Mouse (Mus musculus) adipose tissue, adult 10 weeks (tissue): ENCODE results near the gene Slitrk3. TPM values are rescaled to one million over a fixed set of nuclear protein-coding genes. Genes with fewer than 3 reads are reported as not detected.

ENCODE experiments used
- polyA plus RNA-seq: library from polyadenylated mRNA; stranded (reverse); fragments of 350-450 nt; fragmentation: Illumina TruSeq; extraction: RNeasy Lipid Tissue Mini Kit (QIAGEN cat#74804); gene quantifications from one replicate; pipeline ENCODE4 v1.2.3, GENCODE M21; 2014; ENCODE audit warnings: low read depth, low replicate concordance

Slitrk3 gene
- 0.10 TPM for polyA plus RNA-seq

DNA sequence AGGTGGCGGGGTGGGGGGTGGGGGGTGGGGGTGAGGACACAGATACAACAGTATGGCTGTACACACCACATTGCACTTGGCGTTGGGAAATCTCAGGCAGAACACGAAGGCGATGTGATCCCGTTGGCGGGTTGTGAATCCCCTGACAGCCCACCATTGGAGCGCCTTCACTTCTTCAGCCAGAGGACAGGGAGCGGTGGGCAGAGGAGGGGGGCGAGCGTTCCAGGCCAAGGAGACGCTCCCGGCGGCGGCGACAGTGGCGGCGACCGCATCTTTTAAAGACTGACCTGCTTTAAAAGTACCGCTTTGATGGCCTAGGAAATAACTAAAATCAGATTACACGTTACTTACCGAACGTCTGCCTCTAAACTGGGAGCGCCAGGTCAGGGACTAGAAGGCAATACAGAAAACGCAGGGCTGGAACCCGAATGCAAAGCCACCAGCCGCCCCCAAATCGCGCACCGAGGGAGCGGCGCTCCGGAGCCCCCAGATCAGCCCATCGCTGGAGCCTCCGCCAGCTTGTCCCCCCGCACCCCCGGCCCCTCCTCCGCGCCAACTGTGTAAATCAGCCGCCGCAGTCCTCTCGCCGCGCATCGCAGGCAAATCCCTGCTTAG, at the start of gene Slitrk3:
Gene Slitrk3 (minus strand): TSS at position 607 of the 615 bp plus-strand sequence.

Other genes starting within 250 kb of the Slitrk3 start
- gene Sis, start 89.9 kb downstream of the Slitrk3 start, polyA plus RNA-seq, result not detected